Mouse (Mus musculus) kidney, embryonic 14.5 days (tissue): ENCODE data around the gene Dscaml1. TPM values are rescaled to one million over a fixed set of nuclear protein-coding genes. Genes with fewer than 3 reads are reported as not detected.

Source experiments
- ATAC-seq: fragments of 200-750 bp; cut with Nextera tagmentation; 2 replicates; pipeline ENCODE4 v1.8.0; 2017; ENCODE audit warnings: moderate number of reproducible peaks, mild to moderate bottlenecking, moderate TSS enrichment, moderate library complexity; ENCODE audit not compliant: low FRiP score, low TSS enrichment
- H3K27ac ChIP-seq: fragments of 300-500 bp; sonication (generic); 2 replicates; pipeline ENCODE4 v1.5.1; 2014; ENCODE audit warnings: low read depth, mild to moderate bottlenecking, low read length, moderate library complexity, mixed read lengths
- H3K27me3 ChIP-seq: fragments of 300-500 bp; sonication (generic); 2 replicates; pipeline ENCODE4 v1.6.1; 2014; ENCODE audit warnings: mild to moderate bottlenecking, low read length; ENCODE audit not compliant: control insufficient read depth, insufficient read depth
- H3K36me3 ChIP-seq: fragments of 300-500 bp; sonication (generic); 2 replicates; pipeline ENCODE4 v1.6.1; 2014; ENCODE audit warnings: low read length, mixed read lengths; ENCODE audit not compliant: control insufficient read depth, insufficient read depth
- H3K4me1 ChIP-seq: fragments of 300-500 bp; sonication (generic); 2 replicates; pipeline ENCODE4 v1.6.1; 2014; ENCODE audit warnings: low read length, mixed read lengths; ENCODE audit not compliant: control insufficient read depth, insufficient read depth
- H3K4me2 ChIP-seq: fragments of 300-500 bp; sonication (generic); replicated peaks from 2 replicates; pipeline ENCODE4 v1.6.1; 2014; ENCODE audit warnings: low read depth, mild to moderate bottlenecking, low read length
- H3K4me3 ChIP-seq: fragments of 300-500 bp; sonication (generic); 2 replicates; pipeline ENCODE4 v1.5.1; 2014; ENCODE audit warnings: mild to moderate bottlenecking, low read length
- H3K9ac ChIP-seq: fragments of 300-500 bp; sonication (generic); 2 replicates; pipeline ENCODE4 v1.6.1; 2014; ENCODE audit warnings: low read depth, mild to moderate bottlenecking, low read length, moderate library complexity
- H3K9me3 ChIP-seq: fragments of 300-500 bp; sonication (generic); 2 replicates; pipeline ENCODE4 v1.6.1; 2016; ENCODE audit warnings: low read length; ENCODE audit not compliant: control insufficient read depth
- WGBS: fragments of 180-500 bp; shearing (Covaris S2); extraction: QIAGEN DNeasy Blood & Tissue Kit; methylation state at CpG from one replicate; pipeline ENCODE4 v1.1.7; 2014; 5-methylcytosine and 5-hydroxymethylcytosine counted together
- polyA plus RNA-seq: library from polyadenylated mRNA; unstranded; fragments of >200 nt; fragmentation: Nextera tagmentation; extraction: Ambion mirVana; gene quantifications from 2 replicates; pipeline ENCODE4 v1.2.1, GENCODE M21; 2014

Dscaml1 gene
- polyA plus RNA-seq, 1 experiment from 2014 or later, result 0.23 TPM

DNA sequence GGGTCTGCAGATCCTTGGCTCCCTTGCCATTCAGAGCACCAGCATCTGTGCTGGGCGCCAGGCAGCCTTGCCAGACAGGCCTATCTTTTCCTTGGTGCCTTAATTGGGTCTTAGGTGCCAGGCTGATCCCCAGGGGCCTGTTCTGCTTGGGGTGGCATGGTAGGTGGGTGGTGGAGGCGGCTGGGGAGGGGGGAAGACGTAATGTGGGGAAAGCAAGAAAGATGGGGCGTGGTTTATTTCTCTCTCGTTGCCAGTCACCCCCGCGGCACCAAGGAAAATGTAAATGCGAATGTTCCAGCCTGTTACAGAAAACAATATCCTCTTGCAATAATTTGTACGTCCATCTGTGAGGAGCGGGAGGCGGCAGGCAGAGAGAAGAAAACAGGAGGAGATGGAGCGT lies 6.2 kb downstream of the Dscaml1 start:
- Histone ChIP-seq H3K4me2 (no peak overlapping the region), H3K4me3 (no peak overlapping the region), H3K36me3 (no peaks in the 10 kb centered on the region), H3K9me3 (no peaks in the 10 kb centered on the region), H3K27me3 (peaks cover 43% of the 10 kb centered on the region), H3K9ac (no peak overlapping the region), H3K27ac (no peak overlapping the region), H3K4me1 (peaks cover 11% of the 10 kb centered on the region)
- ATAC-seq, result no peak
- 79% methylated on average over 12 of the region's 12 CpGs for WGBS

GRCm38 (mm10) chr9:45433119-45433518 lies 6.7 kb downstream of the Dscaml1 start:
- Histone ChIP-seq H3K4me2 (no peak overlapping the region), H3K4me3 (no peak overlapping the region), H3K4me1 (peaks cover 11% of the 10 kb centered on the region), H3K27me3 (peaks cover 43% of the 10 kb centered on the region), H3K9ac (no peak overlapping the region), H3K27ac (no peak overlapping the region), H3K36me3 (no peaks in the 10 kb centered on the region), H3K9me3 (no peaks in the 10 kb centered on the region)
- ATAC-seq, result no peak
- 86% methylated on average over 9 of the region's 9 CpGs for WGBS

- Histone ChIP-seq H3K27me3 (peaks cover 39% of the 10 kb centered on the region), H3K9me3 (no peaks in the 10 kb centered on the region), H3K4me1 (peaks cover 11% of the 10 kb centered on the region), H3K27ac (no peak overlapping the region), H3K36me3 (no peaks in the 10 kb centered on the region), H3K9ac (no peak overlapping the region), H3K4me2 (no peak overlapping the region), H3K4me3 (no peak overlapping the region)
- no peak for ATAC-seq
- WGBS, result 66% methylated on average over 2 of the region's 2 CpGs
Observed at GRCm38 (mm10) chr9:45434171-45434570, 7.7 kb downstream of the Dscaml1 start.

- Histone ChIP-seq H3K4me3 (no peak overlapping the region), H3K27me3 (no peaks in the 10 kb centered on the region; the same call in 1 of the 2 replicates), H3K9me3 (no peaks in the 10 kb centered on the region), H3K4me1 (no peaks in the 10 kb centered on the region), H3K36me3 (no peaks in the 10 kb centered on the region), H3K9ac (no peak overlapping the region), H3K27ac (no peak overlapping the region), H3K4me2 (no peak overlapping the region)
- 72% methylated on average over 4 of the region's 4 CpGs for WGBS
- no peak for ATAC-seq
Observed at GRCm38 (mm10) chr9:45439025-45439424, 12.6 kb downstream of the Dscaml1 start.

DNA sequence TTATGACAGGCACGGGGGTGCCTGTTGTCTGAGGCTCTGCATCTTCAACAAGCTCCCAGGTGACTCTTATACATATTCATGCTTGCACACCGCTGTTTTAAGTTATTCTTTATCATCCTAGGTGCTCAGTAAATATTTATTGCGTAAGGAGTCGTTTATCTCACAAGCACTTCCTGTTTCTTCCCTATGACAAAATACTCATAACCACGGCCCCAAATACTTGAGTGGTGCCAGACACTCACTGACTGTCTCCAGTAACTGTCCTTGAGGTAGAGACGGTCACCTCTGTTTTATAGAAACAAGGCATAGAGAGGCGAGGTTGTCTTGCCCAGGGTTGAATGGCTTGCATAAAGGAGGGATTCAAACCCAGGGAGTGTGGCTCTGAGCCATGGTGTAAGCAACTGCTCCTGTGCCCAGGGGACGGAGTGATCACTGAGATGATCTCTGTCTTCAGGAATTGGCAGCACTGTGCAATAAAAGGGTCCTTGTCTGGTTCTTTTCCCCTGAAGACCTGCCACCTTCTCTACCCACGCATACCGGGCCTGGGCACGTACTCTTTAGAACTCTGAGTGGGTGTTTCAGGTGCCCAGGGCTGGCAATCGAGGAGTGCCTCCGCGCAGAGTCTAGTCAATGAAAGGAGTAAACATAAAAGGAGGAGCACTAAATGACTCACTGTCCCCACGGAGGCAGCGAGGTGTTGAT lies 13.8 kb downstream of the Dscaml1 start:
- ATAC-seq, result no peak
- Histone ChIP-seq H3K9ac (no peak overlapping the region), H3K4me1 (no peaks in the 10 kb centered on the region), H3K36me3 (no peaks in the 10 kb centered on the region), H3K9me3 (no peaks in the 10 kb centered on the region), H3K27ac (no peak overlapping the region), H3K27me3 (no peaks in the 10 kb centered on the region; the same call in 1 of the 2 replicates), H3K4me2 (no peak overlapping the region), H3K4me3 (no peak overlapping the region)
- WGBS, result 81% methylated on average over 16 of the region's 16 CpGs

- peaks cover 6% of the 10 kb centered on the region; the same call in 1 of the 2 replicates for H3K27me3 ChIP-seq
- no peaks in the 10 kb centered on the region for H3K9me3 ChIP-seq
- H3K4me2 ChIP-seq, result no peak overlapping the region
- no peak for ATAC-seq
- H3K36me3 ChIP-seq, result no peaks in the 10 kb centered on the region
- H3K27ac ChIP-seq, result no peak overlapping the region
- WGBS, result 71% methylated on average over 5 of the region's 5 CpGs
- no peak overlapping the region for H3K4me3 ChIP-seq
- no peaks in the 10 kb centered on the region for H3K4me1 ChIP-seq
- H3K9ac ChIP-seq, result no peak overlapping the region
Observed at GRCm38 (mm10) chr9:45444251-45444798, 17.9 kb downstream of the Dscaml1 start.

GRCm38 (mm10) chr9:45449658-45450057 lies 23.2 kb downstream of the Dscaml1 start:
- 0 out of 2 replicates have a peak, but pooled peaks cover 6% of the 10 kb centered on the region for H3K27me3 ChIP-seq
- no peaks in the 10 kb centered on the region for H3K36me3 ChIP-seq

GRCm38 (mm10) chr9:45451346-45451745 lies 24.9 kb downstream of the Dscaml1 start:
- 91% methylated on average over 4 of the region's 4 CpGs for WGBS

More at GRCm38 (mm10) chr9:45449658-45450057, 23.2 kb downstream of the Dscaml1 start:
- H3K27ac ChIP-seq, result no peak overlapping the region
- 84% methylated on average over 4 of the region's 4 CpGs for WGBS
- no peaks in the 10 kb centered on the region for H3K9me3 ChIP-seq
- H3K4me2 ChIP-seq, result no peak overlapping the region
- H3K4me1 ChIP-seq, result no peaks in the 10 kb centered on the region
- H3K4me3 ChIP-seq, result no peak overlapping the region
- H3K9ac ChIP-seq, result no peak overlapping the region
- ATAC-seq, result no peak

DNA sequence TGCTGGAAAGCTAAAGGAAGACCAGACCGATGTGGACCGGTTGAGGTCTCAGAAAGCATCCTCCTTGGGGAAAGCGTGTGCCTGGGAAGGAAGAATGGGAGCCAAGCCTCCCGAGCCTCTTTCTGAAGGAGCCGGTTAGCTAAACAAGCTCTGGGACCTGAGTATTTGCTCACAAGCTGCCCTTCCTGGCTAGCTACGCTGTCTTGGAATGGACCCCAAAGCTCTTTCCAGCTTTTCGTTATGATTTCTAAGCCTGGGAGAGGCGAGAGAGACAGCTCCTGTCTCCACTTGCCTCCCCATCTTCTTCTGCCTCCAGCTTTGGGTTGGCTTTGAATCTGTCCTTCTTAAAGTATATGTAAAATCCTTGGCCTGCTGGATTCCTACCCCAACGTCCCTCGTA lies 27.6 kb downstream of the Dscaml1 start:
- 87% methylated on average over 10 of the region's 10 CpGs for WGBS
- no peaks in the 10 kb centered on the region for H3K4me1 ChIP-seq
- ATAC-seq, result no peak
- H3K9ac ChIP-seq, result no peak overlapping the region
- no peak overlapping the region for H3K4me2 ChIP-seq
- H3K36me3 ChIP-seq, result no peaks in the 10 kb centered on the region
- H3K27me3 ChIP-seq, result no peaks in the 10 kb centered on the region
- no peak overlapping the region for H3K27ac ChIP-seq
- no peak overlapping the region for H3K4me3 ChIP-seq
- H3K9me3 ChIP-seq, result no peaks in the 10 kb centered on the region

More at GRCm38 (mm10) chr9:45451346-45451745, 24.9 kb downstream of the Dscaml1 start:
- Histone ChIP-seq H3K4me2 (no peak overlapping the region), H3K27me3 (0 out of 2 replicates have a peak, but pooled peaks cover 6% of the 10 kb centered on the region), H3K4me1 (no peaks in the 10 kb centered on the region), H3K9me3 (no peaks in the 10 kb centered on the region), H3K27ac (no peak overlapping the region), H3K4me3 (no peak overlapping the region), H3K9ac (no peak overlapping the region), H3K36me3 (no peaks in the 10 kb centered on the region)
- no peak for ATAC-seq
